Mouse (Mus musculus) C2C12 (cell line): Measurements from ENCODE around the gene Tax1bp3.

Experiments
- CEBPB ChIP-seq: IDR thresholded peaks from one replicate; pipeline ENCODE4 v1.6.1; 2011; ENCODE audit warnings: low read depth, mild to moderate bottlenecking, control low read depth, moderate library complexity
- CTCF ChIP-seq: IDR thresholded peaks from one replicate; pipeline ENCODE4 v1.5.1; 2011; ENCODE audit not compliant: control insufficient read depth, insufficient read depth, insufficient read length
- FOSL1 ChIP-seq: IDR thresholded peaks from one replicate; pipeline ENCODE4 v1.8.0; 2011; ENCODE audit warnings: mild to moderate bottlenecking, low read length; ENCODE audit not compliant: poor library complexity, insufficient read depth, severe bottlenecking
- MAX ChIP-seq: IDR thresholded peaks from one replicate; pipeline ENCODE4 v1.6.1; 2011; ENCODE audit warnings: mild to moderate bottlenecking, control low read depth
- MYOD1 ChIP-seq: IDR thresholded peaks from one replicate; pipeline ENCODE4 v1.6.1; 2011; ENCODE audit warnings: low read depth; ENCODE audit not compliant: control insufficient read depth, insufficient read length
- MYOG ChIP-seq: IDR thresholded peaks from one replicate; pipeline ENCODE4 v1.6.1; 2011; ENCODE audit not compliant: control insufficient read depth, insufficient read length; ENCODE audit errors: extremely low read depth
- USF1 ChIP-seq: IDR thresholded peaks from one replicate; pipeline ENCODE4 v1.6.1; 2011; ENCODE audit warnings: low read depth, mild to moderate bottlenecking, control low read depth, moderate library complexity

DNA sequence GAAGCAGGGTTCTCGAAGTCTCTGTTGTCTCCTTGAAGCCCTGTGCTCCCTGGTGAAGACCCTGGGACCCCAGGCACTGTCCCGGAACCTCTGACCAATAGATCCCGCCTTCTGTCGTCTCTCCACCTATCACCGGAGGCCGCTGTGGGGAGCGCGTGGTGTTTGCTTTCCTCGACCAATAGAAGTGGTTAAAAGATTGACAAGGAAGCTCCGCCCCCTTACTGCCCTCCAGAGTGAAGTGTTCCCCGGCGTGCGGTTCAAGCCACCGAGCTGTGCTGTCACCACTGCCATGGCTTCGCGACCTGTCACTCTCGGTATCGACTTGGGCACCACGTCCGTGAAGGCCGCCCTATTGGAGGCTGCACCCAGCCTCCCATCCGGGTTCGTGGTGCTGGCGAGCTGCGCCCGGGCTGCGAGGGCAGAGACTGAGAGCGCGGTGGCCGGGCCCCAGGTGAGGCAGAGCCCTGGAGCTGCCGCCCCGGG, 22.4 kb downstream of the Tax1bp3 start, which contains the start of gene Shpk:
- TF ChIP-seq USF1 (no peak), MAX (peak; percentile 46), CTCF (no peak), MYOD1 (no peak), CEBPB (no peak), FOSL1 (no peak), MYOG (no peak)
